Comparison of ENCODE assay signal across 9 mouse cellular contexts in the genomic region with DNA sequence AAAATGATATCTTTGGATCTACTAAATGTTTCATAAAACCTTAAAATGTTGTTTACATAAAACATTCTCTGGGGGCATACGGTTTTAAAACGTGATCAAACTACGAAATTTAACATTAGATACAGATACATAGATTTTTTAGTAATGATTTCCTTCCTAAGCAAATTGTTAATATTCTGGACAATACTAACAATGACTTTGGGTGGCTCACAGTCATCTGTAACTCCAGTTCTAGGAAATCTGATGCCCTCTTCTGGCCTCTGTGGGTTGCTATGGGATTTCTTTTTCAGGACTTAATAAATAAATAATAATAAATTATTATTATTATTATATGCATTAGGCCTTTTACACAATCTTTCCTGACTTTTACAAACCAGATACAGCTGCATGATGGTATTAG. TPM values are rescaled to one million over a fixed set of nuclear protein-coding genes. Genes with fewer than 3 reads are reported as not detected.
A peak's percentile ranks its signal among the peaks of the same experiment; 100 is the strongest.
DNase-seq lines count a peak whose midpoint lies in the region; ATAC-seq and TF ChIP-seq lines count a peak whose summit lies in the region.
"Had no signal": no experiment of that assay in that cellular context is flagged by ENCODE, and none has a peak within 500 bp of the region (broad histone marks: within the 10 kb centered on the region; RNA-seq: fewer than 3 reads in every experiment).

No protein-coding gene starts in this region.

- peaks cover 4 to 10% of the 10 kb centered on the region in 2 experiments; a peak in 3 of 4 replicates for H3K4me1 ChIP-seq in CH12.LX (ENCODE audit: control insufficient read depth in 1 of 2, insufficient read depth in 2 of 2)
- peaks cover 3% of the 10 kb centered on the region; the same call in 1 of the 2 replicates for H3K4me1 ChIP-seq in heart, embryonic 15.5 days (replicated peaks)
- no peaks in the 10 kb centered on the region for H3K4me1 ChIP-seq in limb, embryonic 14.5 days (ENCODE audit: control insufficient read depth, insufficient read depth, low read length)
- no peaks in the 10 kb centered on the region; the same call in 1 of the 2 replicates for H3K4me1 ChIP-seq in neural tube, embryonic 13.5 days (replicated peaks)

- peak overlapping the region in 2 of 3 experiments; percentile 74 to 83 for H3K4me3 ChIP-seq in CH12.LX (replicated peaks in 1 of 3; ENCODE audit: low read depth in 2 of 3, low read length in 2 of 3, poor library complexity in 1 of 3)
- H3K4me3 ChIP-seq in heart, embryonic 15.5 days: peak overlapping the region; percentile 93
- peak overlapping the region; percentile 57 for H3K4me3 ChIP-seq in limb, embryonic 14.5 days (replicated peaks; ENCODE audit: low read length)
- peak overlapping the region; percentile 67 for H3K4me3 ChIP-seq in neural tube, embryonic 13.5 days

- H3K9ac ChIP-seq in CH12.LX (ENCODE audit: insufficient read depth, low read depth): peak overlapping the region; percentile 28; the same call in 1 of the 2 replicates
- no peak overlapping the region for H3K9ac ChIP-seq in heart, embryonic 15.5 days
- no peak overlapping the region for H3K9ac ChIP-seq in limb, embryonic 14.5 days (ENCODE audit: low read depth, low read length, severe bottlenecking)
- peak overlapping the region; percentile 86 for H3K9ac ChIP-seq in neural tube, embryonic 13.5 days

- H3K9me3 ChIP-seq in CH12.LX (replicated peaks; ENCODE audit: low read length): peaks cover 2% of the 10 kb centered on the region
- no peaks in the 10 kb centered on the region for H3K9me3 ChIP-seq in heart, embryonic 15.5 days (replicated peaks)
- no peaks in the 10 kb centered on the region for H3K9me3 ChIP-seq in limb, embryonic 14.5 days (ENCODE audit: control insufficient read depth, low read length)
- H3K9me3 ChIP-seq in neural tube, embryonic 13.5 days: no peaks in the 10 kb centered on the region

- H3K4me2 ChIP-seq in CH12.LX (ENCODE audit: insufficient read depth, low read depth, poor library complexity, severe bottlenecking): no peak overlapping the region
- peak overlapping the region; percentile 70 for H3K4me2 ChIP-seq in heart, embryonic 15.5 days
- peak overlapping the region; percentile 58 for H3K4me2 ChIP-seq in limb, embryonic 14.5 days (replicated peaks; ENCODE audit: low read depth, low read length, severe bottlenecking)
- peak overlapping the region; percentile 57 for H3K4me2 ChIP-seq in neural tube, embryonic 13.5 days

- peaks cover 11% of the 10 kb centered on the region for H3K27me3 ChIP-seq in CH12.LX (replicated peaks)
- no peaks in the 10 kb centered on the region for H3K27me3 ChIP-seq in heart, embryonic 15.5 days
- no peaks in the 10 kb centered on the region for H3K27me3 ChIP-seq in limb, embryonic 14.5 days (ENCODE audit: control insufficient read depth, insufficient read depth, low read length)
- H3K27me3 ChIP-seq in neural tube, embryonic 13.5 days: no peaks in the 10 kb centered on the region

- TF ChIP-seq CTCF in CH12.LX (conservative IDR thresholded peaks at IDR 0.05 in 1 of 2, IDR thresholded peaks at IDR 0.05 in 1 of 2; ENCODE audit: low read depth in 2 of 2, low read length in 2 of 2): peak in 1 of 2 experiments; percentile 62; a peak in 2 of 4 replicates

- no peak for TF ChIP-seq POLR2A in CH12.LX (IDR thresholded peaks at IDR 0.05; ENCODE audit: low read depth, low read length)
- TF ChIP-seq POLR2A in limb, embryonic 14.5 days (IDR thresholded peaks at IDR 0.05; ENCODE audit: borderline replicate concordance, extremely low read depth, insufficient read depth, insufficient read length): no peak

- dilution Hi-C loops in CH12.LX (cut with MboI; ENCODE audit: extremely low pct_ligation_motif_present, extremely low pct_unique_long_range_greater_than_20kb, low sequenced_read_pairs): no loop called here

- no peak overlapping the region for H3K27ac ChIP-seq in CH12.LX (ENCODE audit: insufficient read depth, low read depth)
- peak overlapping the region; percentile 98; the same call in 1 of the 2 replicates for H3K27ac ChIP-seq in heart, embryonic 15.5 days
- H3K27ac ChIP-seq in limb, embryonic 14.5 days (replicated peaks; ENCODE audit: low read depth, low read length): no peak overlapping the region
- no peak overlapping the region for H3K27ac ChIP-seq in neural tube, embryonic 13.5 days (replicated peaks)

- H3K36me3 ChIP-seq in CH12.LX (replicated peaks in 1 of 2; ENCODE audit: control insufficient read depth in 1 of 2, insufficient read depth in 1 of 2, low read length in 1 of 2): no peaks in the 10 kb centered on the region
- H3K36me3 ChIP-seq in heart, embryonic 15.5 days: no peaks in the 10 kb centered on the region
- H3K36me3 ChIP-seq in limb, embryonic 14.5 days (ENCODE audit: control insufficient read depth, insufficient read depth, low read length): no peaks in the 10 kb centered on the region
- H3K36me3 ChIP-seq in neural tube, embryonic 13.5 days: no peaks in the 10 kb centered on the region

- no peaks in the 10 kb centered on the region for H3K79me2 ChIP-seq in CH12.LX (replicated peaks; ENCODE audit: control insufficient read depth, extremely low read depth, insufficient read depth, poor library complexity, severe bottlenecking)

- WGBS in heart, embryonic 15.5 days: 24% methylated on average over 3 of the region's 3 CpGs
- 21% methylated on average over 3 of the region's 3 CpGs for WGBS in limb, embryonic 14.5 days
- 22% methylated on average over 3 of the region's 3 CpGs for WGBS in neural tube, embryonic 13.5 days

- DNase-seq in CH12.LX (ENCODE audit: extremely low read depth) (no peak), adipocyte (ENCODE audit: low spot score) (peak; percentile 58)
- DNase-seq in limb, embryonic 14.5 days (ENCODE audit: low spot score): peak; percentile 54
- DNase-seq in adrenal gland, adult 18-20 months (ENCODE audit: low spot score in 2 of 2): no peak
- no peak for DNase-seq in adrenal gland, postnatal 25 days
- DNase-seq in urinary bladder, postnatal 10 days (ENCODE audit: low spot score): no peak

- peak; percentile 44 for TF ChIP-seq RAD21 in CH12.LX (IDR thresholded peaks at IDR 0.05; ENCODE audit: low read depth, low read length)

- in situ Hi-C loops in CH12.LX (cut with MboI; ENCODE audit: low pct_ligation_motif_present, low pct_unique_long_range_greater_than_20kb, low sequenced_read_pairs): loop anchor here (5.0 kb wide), 1 partner anchor 217 kb away; no protein-coding TSS in a partner anchor

- ATAC-seq in heart, embryonic 15.5 days (replicated peaks; ENCODE audit: insufficient number of reproducible peaks, insufficient read depth, low FRiP score, low read depth): no peak
- ATAC-seq in limb, embryonic 14.5 days (ENCODE audit: low FRiP score, low read depth): no peak
- ATAC-seq in neural tube, embryonic 13.5 days (ENCODE audit: low read depth): no peak

- no peak for TF ChIP-seq EP300 in CH12.LX (IDR thresholded peaks at IDR 0.05; ENCODE audit: low read length)

TF ChIP-seq in CH12.LX, 34 proteins besides CTCF, POLR2A, EP300 and RAD21:
- TF ChIP-seq ZC3H11A (IDR thresholded peaks at IDR 0.05; ENCODE audit: low read depth, low read length) (no peak; the same call in 1 of the 2 replicates), ZNF384 (IDR thresholded peaks at IDR 0.05; ENCODE audit: low read depth, low read length) (no peak), CHD1 (IDR thresholded peaks at IDR 0.05; ENCODE audit: low read depth, low read length) (peak; percentile 55; the same call in 1 of the 2 replicates), SMC3 (IDR thresholded peaks at IDR 0.05; ENCODE audit: low read depth, low read length) (peak; percentile 52), UBTF (IDR thresholded peaks at IDR 0.05; ENCODE audit: low read depth, low read length) (no peak), ZMIZ1 (IDR thresholded peaks at IDR 0.05; ENCODE audit: low read depth, low read length) (no peak), JUND (conservative IDR thresholded peaks at IDR 0.05; ENCODE audit: low read depth, low read length) (peak; percentile 40; the same call in 1 of the 2 replicates)

RNA-seq across cellular contexts. Expression of a gene that starts 30.9 kb away (rescaled TPM):
- total RNA-seq in CH12.LX (2012; rRNA removed): 31.4 and 46.4 TPM in 2 replicates
- total RNA-seq in CH12.LX (2014; rRNA removed): 24.3 and 26.2 TPM in 2 replicates
- polyA plus RNA-seq in CH12.LX (2012; ENCODE audit: insufficient read length, low read depth): 29.3 and 30.3 TPM in 2 replicates
- 20.6 and 21.5 TPM in 2 replicates for polyA plus RNA-seq in heart, embryonic 15.5 days (2015; fragmentation: Nextera tagmentation; extraction: Ambion mirVana)
- polyA plus RNA-seq in limb, embryonic 14.5 days (2012; rRNA removed): 0.82 and 0.91 TPM in 2 replicates
- polyA plus RNA-seq in limb, embryonic 14.5 days (2014; fragmentation: Nextera tagmentation; extraction: Ambion mirVana): 0.65 and 0.86 TPM in 2 replicates
- polyA plus RNA-seq in neural tube, embryonic 13.5 days (2015; fragmentation: Nextera tagmentation; extraction: Ambion mirVana): 0.22 TPM in 1 of 2 replicates, not detected in the other
- 1 to 10 TPM in 1 of 2 experiments, under 1 TPM in 1; 0.70 to 1.8 TPM for total RNA-seq in adrenal gland, adult 18-20 months (2021)
- 1.8 and 2.1 TPM in 2 replicates for total RNA-seq in adrenal gland, postnatal 25 days (2021)
- total RNA-seq: neutrophil, adult 5-6 weeks had no signal

RNA-seq across cellular contexts. Expression of a gene that starts 44.9 kb away (rescaled TPM):
- total RNA-seq in CH12.LX (2012; rRNA removed): not detected in 2 replicates
- total RNA-seq in CH12.LX (2014; rRNA removed): not detected in 2 replicates
- polyA plus RNA-seq in CH12.LX (2012; ENCODE audit: insufficient read length, low read depth): not detected in 2 replicates
- 0.35 and 0.42 TPM in 2 replicates for polyA plus RNA-seq in heart, embryonic 15.5 days (2015; fragmentation: Nextera tagmentation; extraction: Ambion mirVana)
- 2.4 and 2.8 TPM in 2 replicates for polyA plus RNA-seq in limb, embryonic 14.5 days (2012; rRNA removed)
- 0.21 and 0.26 TPM in 2 replicates for polyA plus RNA-seq in limb, embryonic 14.5 days (2014; fragmentation: Nextera tagmentation; extraction: Ambion mirVana)
- 13.1 and 14.2 TPM in 2 replicates for polyA plus RNA-seq in neural tube, embryonic 13.5 days (2015; fragmentation: Nextera tagmentation; extraction: Ambion mirVana)
- 1 to 10 TPM; 1.2 to 1.3 TPM for total RNA-seq in adrenal gland, adult 18-20 months (2021)
- 1.2 and 2.4 TPM in 2 replicates for total RNA-seq in adrenal gland, postnatal 25 days (2021)
- total RNA-seq: neutrophil, adult 5-6 weeks had no signal

Comparison
In these comparisons a context has a peak if more than half of its experiments do, and no peak if none do; other contexts are left out.
1. DNase-seq: peak in adipocyte (single experiment) and limb, embryonic 14.5 days (single experiment); none in CH12.LX (single experiment), adrenal gland, adult 18-20 months (0 of 2), adrenal gland, postnatal 25 days (single experiment) and urinary bladder, postnatal 10 days (single experiment).
2. H3K9ac ChIP-seq: peak in CH12.LX (single experiment) and neural tube, embryonic 13.5 days (single experiment); none in heart, embryonic 15.5 days (single experiment) and limb, embryonic 14.5 days (single experiment).
3. RNA of a gene that starts 30.9 kb away (polyA plus RNA-seq): 29.3 to 30.3 TPM in CH12.LX and 20.6 to 21.5 TPM in heart, embryonic 15.5 days; 0.65 to 0.91 TPM in limb, embryonic 14.5 days and 0.22 TPM in neural tube, embryonic 13.5 days; every median in the first group is over 10 times any median in the second.
4. Peak in every context shown above with its lines, with median percentiles within 50 percentile points of each other: H3K4me3 ChIP-seq.